ENCODE assay signal across 13 mouse cellular contexts in the genomic region with DNA sequence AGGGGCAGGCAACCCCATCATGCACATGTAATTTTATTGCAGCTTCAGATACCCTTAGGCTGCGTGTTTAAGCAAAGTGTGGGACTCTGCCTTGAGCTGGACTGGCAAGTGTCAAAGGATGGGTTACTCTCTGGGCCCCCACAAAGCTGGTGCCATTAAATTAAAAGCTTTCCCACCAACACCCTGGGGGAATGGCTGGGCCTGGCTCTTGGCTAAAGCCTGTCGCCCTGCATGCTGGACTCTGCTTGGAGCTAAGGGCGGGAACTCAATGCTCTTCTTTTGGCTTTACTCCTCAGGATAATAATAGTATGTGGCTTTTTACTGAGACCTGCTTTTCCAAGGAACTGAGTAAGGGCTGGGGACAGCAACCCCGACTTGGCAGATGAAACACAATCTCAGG. TPM values are rescaled to one million over a fixed set of nuclear protein-coding genes. Genes with fewer than 3 reads are reported as not detected.
DNase-seq lines count a peak whose midpoint lies in the region; ATAC-seq and TF ChIP-seq lines count a peak whose summit lies in the region.
"Had no signal": no experiment of that assay in that cellular context is flagged by ENCODE, and none has a peak within 500 bp of the region (broad histone marks: within the 10 kb centered on the region; RNA-seq: fewer than 3 reads in every experiment).

No protein-coding gene starts in this region.

- ATAC-seq in heart, embryonic 13.5 days (ENCODE audit: extremely low read depth, insufficient number of reproducible peaks, low FRiP score, low TSS enrichment) = no peak
- ATAC-seq in kidney, postnatal 0 days (replicated peaks; ENCODE audit: low FRiP score, low read depth) = no peak

- WGBS in heart, embryonic 13.5 days = 45% methylated on average over 4 of the region's 4 CpGs
- 70% methylated on average over 4 of the region's 4 CpGs for WGBS in kidney, postnatal 0 days
- WGBS in spleen, adult 2 months = 76% methylated on average over 4 of the region's 4 CpGs
- 81% methylated on average over 4 of the region's 4 CpGs for WGBS in olfactory bulb, adult 2 months

- TF ChIP-seq CTCF in kidney, postnatal 0 days (IDR thresholded peaks at IDR 0.05; ENCODE audit: low read depth) = no peak
- TF ChIP-seq CTCF in spleen, adult 2 months (IDR thresholded peaks at IDR 0.05; ENCODE audit: extremely low read depth, insufficient read depth, insufficient read length, insufficient replicate concordance) = no peak
- no peak for TF ChIP-seq CTCF in olfactory bulb, adult 2 months (IDR thresholded peaks at IDR 0.05; ENCODE audit: insufficient read depth, low read depth, low read length)

- TF ChIP-seq POLR2A in spleen, adult 2 months (IDR thresholded peaks at IDR 0.05; ENCODE audit: low read depth, low read length) = no peak
- no peak for TF ChIP-seq POLR2A in olfactory bulb, adult 2 months (IDR thresholded peaks at IDR 0.05; ENCODE audit: insufficient read depth, low read depth, low read length)

- peak overlapping the region; percentile 94 for H3K4me2 ChIP-seq in heart, embryonic 13.5 days
- H3K4me2 ChIP-seq in kidney, postnatal 0 days (ENCODE audit: low read length) = peak overlapping the region; percentile 49
- H3K4me2 ChIP-seq: embryonic facial prominence, embryonic 15.5 days; limb, embryonic 15.5 days had no signal

- peak overlapping the region; percentile 100 for H3K9ac ChIP-seq in heart, embryonic 13.5 days
- H3K9ac ChIP-seq in kidney, postnatal 0 days (ENCODE audit: low read depth, low read length) = peak overlapping the region; percentile 51; the same call in 1 of the 2 replicates
- H3K9ac ChIP-seq: embryonic facial prominence, embryonic 15.5 days; limb, embryonic 15.5 days had no signal

- H3K4me1 ChIP-seq in heart, embryonic 13.5 days = peaks cover 74% of the 10 kb centered on the region
- H3K4me1 ChIP-seq in kidney, postnatal 0 days (replicated peaks; ENCODE audit: insufficient read depth, low read length) = peaks cover 19% of the 10 kb centered on the region; the same call in 1 of the 2 replicates
- peaks cover 48% of the 10 kb centered on the region; the same call in 1 of the 2 replicates for H3K4me1 ChIP-seq in spleen, adult 2 months (ENCODE audit: control insufficient read depth, insufficient read depth, insufficient read length)
- peaks cover 35% of the 10 kb centered on the region for H3K4me1 ChIP-seq in olfactory bulb, adult 2 months (ENCODE audit: control insufficient read depth, insufficient read depth, low read length)

- H3K36me3 ChIP-seq in heart, embryonic 13.5 days = peaks cover 74% of the 10 kb centered on the region
- no peaks in the 10 kb centered on the region for H3K36me3 ChIP-seq in kidney, postnatal 0 days (ENCODE audit: insufficient read depth, low read length)
- H3K36me3 ChIP-seq in spleen, adult 2 months (ENCODE audit: control insufficient read depth, insufficient read depth, low read length) = peaks cover 48% of the 10 kb centered on the region

- H3K27me3 ChIP-seq in heart, embryonic 13.5 days (replicated peaks) = no peaks in the 10 kb centered on the region
- H3K27me3 ChIP-seq in kidney, postnatal 0 days (ENCODE audit: insufficient read depth, low read length) = no peaks in the 10 kb centered on the region
- no peaks in the 10 kb centered on the region for H3K27me3 ChIP-seq in spleen, adult 2 months (ENCODE audit: control insufficient read depth, insufficient read depth, low read length)
- H3K27me3 ChIP-seq: embryonic facial prominence, embryonic 15.5 days; limb, embryonic 15.5 days had no signal

- peak overlapping the region; percentile 68 for H3K4me3 ChIP-seq in heart, embryonic 13.5 days
- peak overlapping the region; percentile 7; the same call in 1 of the 2 replicates for H3K4me3 ChIP-seq in kidney, postnatal 0 days (replicated peaks; ENCODE audit: low read depth, low read length)
- H3K4me3 ChIP-seq in spleen, adult 2 months (ENCODE audit: extremely low read depth, insufficient read depth, insufficient read length) = no peak overlapping the region
- no peak overlapping the region for H3K4me3 ChIP-seq in olfactory bulb, adult 2 months (ENCODE audit: insufficient read depth, low read depth, low read length)
- H3K4me3 ChIP-seq: embryonic facial prominence, embryonic 15.5 days; limb, embryonic 15.5 days had no signal

- H3K9me3 ChIP-seq in heart, embryonic 13.5 days = no peaks in the 10 kb centered on the region
- no peaks in the 10 kb centered on the region for H3K9me3 ChIP-seq in kidney, postnatal 0 days (replicated peaks; ENCODE audit: low read length)
- H3K9me3 ChIP-seq: embryonic facial prominence, embryonic 15.5 days; limb, embryonic 15.5 days had no signal

- peak overlapping the region; percentile 87 for H3K27ac ChIP-seq in heart, embryonic 13.5 days (replicated peaks)
- no peak overlapping the region for H3K27ac ChIP-seq in kidney, postnatal 0 days
- peak overlapping the region; percentile 53 for H3K27ac ChIP-seq in spleen, adult 2 months (ENCODE audit: insufficient read depth, low read length)
- H3K27ac ChIP-seq in olfactory bulb, adult 2 months (ENCODE audit: insufficient read depth, low read depth, low read length) = 0 out of 2 replicates have a peak overlapping the region, but pooled peaks have one; percentile 41
- H3K27ac ChIP-seq: embryonic facial prominence, embryonic 15.5 days; limb, embryonic 15.5 days had no signal

- DNase-seq in heart, postnatal 4 days = no peak
- DNase-seq in kidney, postnatal 0 days (ENCODE audit: low spot score) = no peak
- DNase-seq in kidney, adult 11 months = no peak
- DNase-seq in spleen, adult 2 months (ENCODE audit: low read depth in 1 of 2, low spot score in 2 of 2) = no peak
- DNase-seq in spleen, postnatal 36 days (ENCODE audit: low spot score in 2 of 2) = no peak
- no peak for DNase-seq in layer of hippocampus, adult 9-11 months
- DNase-seq: cerebellum, adult 11-12 months; kidney, postnatal 4 days; right cerebral cortex, postnatal 4 days had no signal

RNA-seq across cellular contexts. Expression of a gene that starts 5.2 kb away (rescaled TPM):
- 25.6 and 30.8 TPM in 2 replicates for polyA plus RNA-seq in heart, embryonic 13.5 days (2015; fragmentation: Nextera tagmentation; extraction: Ambion mirVana)
- 100 to 1,000 TPM; 730 to 743 TPM for total RNA-seq in heart, postnatal 4 days (2021)
- 8.9 and 9.0 TPM in 2 replicates for polyA plus RNA-seq in kidney, postnatal 0 days (2015; fragmentation: Nextera tagmentation; extraction: Ambion mirVana)
- 171 and 212 TPM in 2 replicates for polyA plus RNA-seq in spleen, adult 2 months (2012; rRNA removed)
- polyA plus RNA-seq in olfactory bulb, adult 2 months (2012; ENCODE audit: insufficient read depth, insufficient read length, low replicate concordance, missing spikeins) = 99.3 TPM in 1 of 2 replicates, not detected in the other

Comparison
In these comparisons a context has a peak if more than half of its experiments do, and no peak if none do; other contexts are left out.
1. H3K4me3 ChIP-seq: peak in heart, embryonic 13.5 days (single experiment) and kidney, postnatal 0 days (single experiment); none in spleen, adult 2 months (single experiment) and olfactory bulb, adult 2 months (single experiment).